Mouse (Mus musculus) left cerebral cortex, postnatal 10 days (tissue): Measurements from ENCODE around the gene Dnajc22. TPM values are rescaled to one million over a fixed set of nuclear protein-coding genes. Genes with fewer than 3 reads are reported as not detected.
"Not testable (repeated sequence)": the region's sequence is repeated elsewhere in the genome, so short reads cannot be mapped to it uniquely, and the experiment has no call there.

ENCODE experiments used
- DNase-seq, 2 experiments: peaks; one replicate each; pipeline ENCODE4 v3.0.0; 2021 to 2022; ENCODE audit warnings: low spot score in 2 of 2, mixed read lengths in 1 of 2; ENCODE audit errors: extremely low spot score in 1 of 2
- intact Hi-C: fragments of 180-260 bp; cut with DNase I; formaldehyde crosslinking; loops from one replicate; pipeline ENCODE4 v1.15.1; 2025
- total RNA-seq, 2 experiments: library from RNA; stranded (reverse); gene quantifications; 2 replicates each; pipeline ENCODE4 v1.2.3; 2021

The Dnajc22 gene
- not detected for total RNA-seq

- no peak for DNase-seq
- intact Hi-C loops, result no loop called here
Observed at GRCm38 (mm10) chr15:99092870-99093269, at the start of gene Dnajc22. Gene Dnajc22, plus strand, starts transcription at chr15:99093170.

- no peak for DNase-seq
- intact Hi-C loops, result no loop called here
Observed at GRCm38 (mm10) chr15:99044854-99045253, 48.1 kb upstream of the Dnajc22 start.

GRCm38 (mm10) chr15:99045734-99046133 lies 47.2 kb upstream of the Dnajc22 start:
- intact Hi-C loops, DNase-seq: not testable (repeated sequence)

GRCm38 (mm10) chr15:99049473-99050253 lies 43.3 kb upstream of the Dnajc22 start:
- DNase-seq, result peak in 1 of 2 experiments; percentile 52
- intact Hi-C loops, result no loop called here

GRCm38 (mm10) chr15:99053373-99053772 lies 39.6 kb upstream of the Dnajc22 start:
- no peak for DNase-seq
- intact Hi-C loops, result no loop called here

GRCm38 (mm10) chr15:99055040-99055439 lies 37.9 kb upstream of the Dnajc22 start, which contains the start of gene Prph:
Gene Prph, plus strand, starts transcription at chr15:99055174.
- DNase-seq, result no peak
- intact Hi-C loops, result no loop called here

- peak in 1 of 2 experiments; percentile 57 for DNase-seq
Observed at GRCm38 (mm10) chr15:99055511-99055961, 37.4 kb upstream of the Dnajc22 start.

GRCm38 (mm10) chr15:99056332-99056731 lies 36.6 kb upstream of the Dnajc22 start:
- DNase-seq, result no peak
- intact Hi-C loops, result no loop called here

More at GRCm38 (mm10) chr15:99055511-99055961, 37.4 kb upstream of the Dnajc22 start:
- intact Hi-C loops, result no loop called here

GRCm38 (mm10) chr15:99065557-99066165 lies 27.3 kb upstream of the Dnajc22 start:
- intact Hi-C loops, result no loop called here
- no peak for DNase-seq

- intact Hi-C loops, result no loop called here
Observed at GRCm38 (mm10) chr15:99071988-99072387, 21.0 kb upstream of the Dnajc22 start.

GRCm38 (mm10) chr15:99074019-99074599 lies 18.9 kb upstream of the Dnajc22 start, which contains the start of gene Troap:
Gene Troap, plus strand, starts transcription at chr15:99074575.
- DNase-seq, result no peak
- intact Hi-C loops, result no loop called here

More at GRCm38 (mm10) chr15:99071988-99072387, 21.0 kb upstream of the Dnajc22 start:
- DNase-seq, result no peak

GRCm38 (mm10) chr15:99074600-99075333 lies 18.2 kb upstream of the Dnajc22 start:
- peak; percentile 97 to 99 for DNase-seq
- intact Hi-C loops, result no loop called here

- DNase-seq, intact Hi-C loops: not testable (repeated sequence)
Observed at GRCm38 (mm10) chr15:99076011-99076410, 17.0 kb upstream of the Dnajc22 start.

- intact Hi-C loops, result no loop called here
- no peak for DNase-seq
Observed at GRCm38 (mm10) chr15:99078181-99078910, 14.6 kb upstream of the Dnajc22 start.

GRCm38 (mm10) chr15:99079804-99080203 lies 13.2 kb upstream of the Dnajc22 start:
- intact Hi-C loops, result no loop called here
- no peak for DNase-seq

- intact Hi-C loops, result no loop called here
- DNase-seq, result no peak
Observed at GRCm38 (mm10) chr15:99082322-99082721, 10.6 kb upstream of the Dnajc22 start.

- intact Hi-C loops, result no loop called here
- DNase-seq, result no peak
Observed at GRCm38 (mm10) chr15:99082840-99083239, 10.1 kb upstream of the Dnajc22 start.

GRCm38 (mm10) chr15:99083258-99083657 lies 9.7 kb upstream of the Dnajc22 start:
- no peak for DNase-seq
- intact Hi-C loops, result no loop called here
